11 mouse cellular contexts compared by ENCODE assay signal in genomic region chr4:142756332-142756731, GRCm38 (mm10).
DNase-seq lines count a peak whose midpoint lies in the region; ATAC-seq and TF ChIP-seq lines count a peak whose summit lies in the region.
"Had no signal": no experiment of that assay in that cellular context is flagged by ENCODE, and none has a peak within 500 bp of the region (broad histone marks: within the 10 kb centered on the region; RNA-seq: fewer than 3 reads in every experiment).

No protein-coding gene starts in this region.

- H3K4me2 ChIP-seq in lung, embryonic 14.5 days: no peak overlapping the region
- H3K4me2 ChIP-seq: embryonic facial prominence, embryonic 12.5 days; heart, embryonic 13.5 days had no signal

- H3K9me3 ChIP-seq in lung, embryonic 14.5 days (ENCODE audit: low read depth, low read length): no peaks in the 10 kb centered on the region
- H3K9me3 ChIP-seq: embryonic facial prominence, embryonic 12.5 days; heart, embryonic 13.5 days; midbrain, embryonic 10.5 days had no signal

- no peak overlapping the region for H3K4me3 ChIP-seq in lung, embryonic 14.5 days (ENCODE audit: low read depth, low read length)
- H3K4me3 ChIP-seq: embryonic facial prominence, embryonic 12.5 days; heart, embryonic 13.5 days; midbrain, embryonic 10.5 days had no signal

- intact Hi-C loops in heart, postnatal 14 days (cut with DNase I): no loop called here

- H3K27ac ChIP-seq in lung, embryonic 14.5 days (ENCODE audit: low read depth): no peak overlapping the region
- H3K27ac ChIP-seq: embryonic facial prominence, embryonic 12.5 days; heart, embryonic 13.5 days; midbrain, embryonic 10.5 days had no signal

- H3K36me3 ChIP-seq in lung, embryonic 14.5 days (ENCODE audit: insufficient read depth): no peaks in the 10 kb centered on the region
- H3K36me3 ChIP-seq: embryonic facial prominence, embryonic 12.5 days; heart, embryonic 13.5 days; midbrain, embryonic 10.5 days had no signal

- WGBS in lung, embryonic 14.5 days: 35% methylated on average over 6 of the region's 6 CpGs

- no peak for TF ChIP-seq CTCF in lung, embryonic 14.5 days (IDR thresholded peaks at IDR 0.05; ENCODE audit: low read depth)

- H3K4me1 ChIP-seq in lung, embryonic 14.5 days (ENCODE audit: insufficient read depth): no peaks in the 10 kb centered on the region
- H3K4me1 ChIP-seq: embryonic facial prominence, embryonic 12.5 days; heart, embryonic 13.5 days had no signal

- no peak overlapping the region for H3K9ac ChIP-seq in lung, embryonic 14.5 days
- H3K9ac ChIP-seq: embryonic facial prominence, embryonic 12.5 days; heart, embryonic 13.5 days had no signal

- peak; percentile 8 to 13 for DNase-seq in urinary bladder, postnatal 36 days (ENCODE audit: low spot score in 2 of 2)
- no peak for DNase-seq in urinary bladder, adult 2 months (ENCODE audit: low spot score)
- DNase-seq in heart, postnatal 14 days: peak; percentile 71 to 77
- DNase-seq in lung, embryonic 14.5 days: peak; percentile 67
- peak; percentile 80 for DNase-seq in testis, postnatal 14 days (ENCODE audit: low spot score)
- no peak for DNase-seq in embryo, embryonic 9.5 days (ENCODE audit: extremely low spot score)
- no peak for DNase-seq in adrenal gland, adult 2 months
- DNase-seq in adrenal gland, postnatal 4 days (ENCODE audit: low spot score in 2 of 2): no peak

- ATAC-seq in lung, embryonic 14.5 days (ENCODE audit: insufficient read depth): peak; percentile 86

- H3K27me3 ChIP-seq in lung, embryonic 14.5 days (ENCODE audit: insufficient read depth, low read length): no peaks in the 10 kb centered on the region
- H3K27me3 ChIP-seq: embryonic facial prominence, embryonic 12.5 days; heart, embryonic 13.5 days had no signal

Comparison
In these comparisons a context has a peak if more than half of its experiments do, and no peak if none do; other contexts are left out.
1. DNase-seq: peak in urinary bladder, postnatal 36 days (2 of 2), heart, postnatal 14 days (2 of 2), lung, embryonic 14.5 days (single experiment) and testis, postnatal 14 days (single experiment); none in urinary bladder, adult 2 months (single experiment), embryo, embryonic 9.5 days (single experiment), adrenal gland, adult 2 months (single experiment) and adrenal gland, postnatal 4 days (0 of 2).